Mouse (Mus musculus): Measurements from ENCODE around the gene Trim59. TPM values are rescaled to one million over a fixed set of nuclear protein-coding genes. Genes with fewer than 3 reads are reported as not detected.
A peak's percentile ranks its signal among the peaks of the same experiment; 100 is the strongest.

The Trim59 gene
- polyA plus RNA-seq (2015; fragmentation: Nextera tagmentation; extraction: Ambion mirVana) = 60.0 and 64.3 TPM in 2 replicates

- H3K9me3 ChIP-seq (replicated peaks; ENCODE audit: low read length) = no peaks in the 10 kb centered on the region
- DNase-seq (ENCODE audit: low spot score) (peak; percentile 96), ATAC-seq (replicated peaks; ENCODE audit: low FRiP score, low read depth) (peak; percentile 95)
- H3K27me3 ChIP-seq (ENCODE audit: insufficient read depth, low read length) = no peaks in the 10 kb centered on the region
- H3K4me3 ChIP-seq (replicated peaks; ENCODE audit: low read depth, low read length) = peak within 1 kb of the TSS; percentile 95
- TF ChIP-seq CTCF (IDR thresholded peaks at IDR 0.05; ENCODE audit: low read depth) = peak; percentile 21; the same call in 1 of the 2 replicates
- H3K4me2 ChIP-seq (ENCODE audit: low read length) = peak within 1 kb of the TSS; percentile 93
- peak within 1 kb of the TSS; percentile 93 for H3K27ac ChIP-seq
- peak within 1 kb of the TSS; percentile 91 for H3K9ac ChIP-seq (ENCODE audit: low read depth, low read length)
- H3K36me3 ChIP-seq (ENCODE audit: insufficient read depth, low read length) = no peaks in the 10 kb centered on the region
- WGBS = under 1% methylated on average over 78 of the region's 80 CpGs
- no peaks in the 10 kb centered on the region for H3K4me1 ChIP-seq (replicated peaks; ENCODE audit: insufficient read depth, low read length)
Measured at GRCm38 (mm10) chr3:69044645-69045399, at the start of gene Trim59. Gene Trim59, minus strand, starts transcription at chr3:69044755.

- DNase-seq (ENCODE audit: low spot score) = peak; percentile 74
Measured at GRCm38 (mm10) chr3:69064005-69064404, 19.4 kb upstream of the Trim59 start.

GRCm38 (mm10) chr3:69062764-69063163 is 18.2 kb upstream of the Trim59 start:
- no peak for DNase-seq (ENCODE audit: low spot score)
- H3K36me3 ChIP-seq (ENCODE audit: insufficient read depth, low read length) = no peaks in the 10 kb centered on the region
- TF ChIP-seq CTCF (IDR thresholded peaks at IDR 0.05; ENCODE audit: low read depth) = no peak
- H3K4me2 ChIP-seq (ENCODE audit: low read length) = no peak overlapping the region
- no peaks in the 10 kb centered on the region for H3K4me1 ChIP-seq (replicated peaks; ENCODE audit: insufficient read depth, low read length)
- H3K9ac ChIP-seq (ENCODE audit: low read depth, low read length) = no peak overlapping the region
- no peaks in the 10 kb centered on the region for H3K9me3 ChIP-seq (replicated peaks; ENCODE audit: low read length)
- no peaks in the 10 kb centered on the region for H3K27me3 ChIP-seq (ENCODE audit: insufficient read depth, low read length)
- H3K27ac ChIP-seq = no peak overlapping the region
- 89% methylated on average over 1 of the region's 1 CpGs for WGBS
- no peak overlapping the region for H3K4me3 ChIP-seq (replicated peaks; ENCODE audit: low read depth, low read length)
- ATAC-seq (replicated peaks; ENCODE audit: low FRiP score, low read depth) = no peak

More at GRCm38 (mm10) chr3:69064005-69064404, 19.4 kb upstream of the Trim59 start:
- Histone ChIP-seq H3K27me3 (ENCODE audit: insufficient read depth, low read length) (no peaks in the 10 kb centered on the region), H3K4me1 (replicated peaks; ENCODE audit: insufficient read depth, low read length) (no peaks in the 10 kb centered on the region), H3K27ac (no peak overlapping the region), H3K4me3 (replicated peaks; ENCODE audit: low read depth, low read length) (no peak overlapping the region), H3K9me3 (replicated peaks; ENCODE audit: low read length) (no peaks in the 10 kb centered on the region), H3K9ac (ENCODE audit: low read depth, low read length) (no peak overlapping the region), H3K36me3 (ENCODE audit: insufficient read depth, low read length) (no peaks in the 10 kb centered on the region), H3K4me2 (ENCODE audit: low read length) (no peak overlapping the region)
- WGBS = 41% methylated on average over 1 of the region's 1 CpGs
- ATAC-seq (replicated peaks; ENCODE audit: low FRiP score, low read depth) = no peak
- peak; percentile 70 for TF ChIP-seq CTCF (IDR thresholded peaks at IDR 0.05; ENCODE audit: low read depth)

GRCm38 (mm10) chr3:69060672-69061071 is 16.1 kb upstream of the Trim59 start:
- Histone ChIP-seq H3K27me3 (ENCODE audit: insufficient read depth, low read length) (no peaks in the 10 kb centered on the region), H3K4me1 (replicated peaks; ENCODE audit: insufficient read depth, low read length) (no peaks in the 10 kb centered on the region), H3K4me2 (ENCODE audit: low read length) (no peak overlapping the region), H3K4me3 (replicated peaks; ENCODE audit: low read depth, low read length) (no peak overlapping the region), H3K36me3 (ENCODE audit: insufficient read depth, low read length) (no peaks in the 10 kb centered on the region), H3K9me3 (replicated peaks; ENCODE audit: low read length) (no peaks in the 10 kb centered on the region), H3K9ac (ENCODE audit: low read depth, low read length) (no peak overlapping the region), H3K27ac (no peak overlapping the region)
- ATAC-seq (replicated peaks; ENCODE audit: low FRiP score, low read depth) (no peak), DNase-seq (ENCODE audit: low spot score) (no peak)
- WGBS = 93% methylated on average over 4 of the region's 4 CpGs
- TF ChIP-seq CTCF (IDR thresholded peaks at IDR 0.05; ENCODE audit: low read depth) = no peak

- Histone ChIP-seq H3K4me2 (ENCODE audit: low read length) (no peak overlapping the region), H3K9ac (ENCODE audit: low read depth, low read length) (no peak overlapping the region), H3K9me3 (replicated peaks; ENCODE audit: low read length) (no peaks in the 10 kb centered on the region), H3K36me3 (ENCODE audit: insufficient read depth, low read length) (no peaks in the 10 kb centered on the region), H3K4me3 (replicated peaks; ENCODE audit: low read depth, low read length) (no peak overlapping the region), H3K27ac (no peak overlapping the region), H3K27me3 (ENCODE audit: insufficient read depth, low read length) (no peaks in the 10 kb centered on the region), H3K4me1 (replicated peaks; ENCODE audit: insufficient read depth, low read length) (no peaks in the 10 kb centered on the region)
- ATAC-seq (replicated peaks; ENCODE audit: low FRiP score, low read depth) (no peak), DNase-seq (ENCODE audit: low spot score) (no peak)
- WGBS = 83% methylated on average over 3 of the region's 3 CpGs
- no peak for TF ChIP-seq CTCF (IDR thresholded peaks at IDR 0.05; ENCODE audit: low read depth)
Measured at GRCm38 (mm10) chr3:69055871-69056270, 11.3 kb upstream of the Trim59 start.

- Histone ChIP-seq H3K27me3 (ENCODE audit: insufficient read depth, low read length) (no peaks in the 10 kb centered on the region), H3K4me1 (replicated peaks; ENCODE audit: insufficient read depth, low read length) (no peaks in the 10 kb centered on the region), H3K9me3 (replicated peaks; ENCODE audit: low read length) (no peaks in the 10 kb centered on the region), H3K4me3 (replicated peaks; ENCODE audit: low read depth, low read length) (no peak overlapping the region), H3K9ac (ENCODE audit: low read depth, low read length) (no peak overlapping the region), H3K36me3 (ENCODE audit: insufficient read depth, low read length) (no peaks in the 10 kb centered on the region), H3K4me2 (ENCODE audit: low read length) (no peak overlapping the region), H3K27ac (no peak overlapping the region)
- WGBS = 83% methylated on average over 7 of the region's 7 CpGs
- no peak for ATAC-seq (replicated peaks; ENCODE audit: low FRiP score, low read depth)
- DNase-seq (ENCODE audit: low spot score) = no peak
- TF ChIP-seq CTCF (IDR thresholded peaks at IDR 0.05; ENCODE audit: low read depth) = no peak
Measured at GRCm38 (mm10) chr3:69054760-69055432, 10.3 kb upstream of the Trim59 start.
